Mouse (Mus musculus) bone marrow, adult 2 months (tissue): ENCODE data around the gene Dctn1.

Experiments
- CTCF ChIP-seq: fragments of 200-500 bp; IDR thresholded peaks from 2 replicates; pipeline ENCODE4 v1.5.1; 2011; ENCODE audit warnings: low read length, control low read depth; ENCODE audit not compliant: control insufficient read depth, insufficient read depth
- POLR2A ChIP-seq: fragments of 200-500 bp; IDR thresholded peaks from 2 replicates; pipeline ENCODE4 v1.6.1; 2011; ENCODE audit warnings: low read depth, mild to moderate bottlenecking, control low read depth, low read length, borderline replicate concordance; ENCODE audit not compliant: control insufficient read depth

DNA sequence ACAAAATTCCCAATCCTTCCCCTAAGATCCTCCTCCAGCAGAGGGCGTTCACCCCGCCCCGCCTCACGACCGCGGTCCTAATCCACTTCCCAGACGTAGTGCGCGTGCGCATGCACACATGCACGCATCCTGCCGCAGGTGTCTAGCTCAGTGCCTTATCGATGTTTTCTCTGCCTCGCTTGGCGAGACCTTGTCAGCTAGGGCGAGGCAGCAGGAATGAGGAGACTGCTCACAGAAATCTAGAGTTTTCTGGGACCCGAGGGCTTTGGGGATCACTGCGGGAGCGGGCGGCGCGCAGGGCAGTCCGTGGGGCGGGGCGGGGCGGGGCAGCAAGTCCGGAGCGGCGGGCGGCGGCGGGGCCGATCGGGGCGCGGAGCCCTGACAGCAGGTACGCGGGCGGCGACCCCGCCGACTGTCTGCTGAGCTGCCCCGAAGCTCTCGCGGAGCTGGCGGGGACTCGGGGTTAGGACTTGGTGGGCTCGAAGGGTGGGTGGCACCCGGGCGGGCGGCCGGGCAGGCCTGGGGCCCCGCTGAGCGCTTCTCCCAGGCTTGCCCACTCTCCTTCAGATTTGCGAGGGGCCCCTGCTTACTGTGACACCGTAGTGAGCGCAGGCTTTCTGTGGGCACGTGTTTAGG is at the start of gene Dctn1:
- TF ChIP-seq CTCF (peak; percentile 91), POLR2A (peak; percentile 78; the same call in 1 of the 2 replicates)
